Mouse (Mus musculus) ES-E14 (cell line): Measurements from ENCODE around the gene BC030500. TPM values are rescaled to one million over a fixed set of nuclear protein-coding genes. Genes with fewer than 3 reads are reported as not detected.

Experiments
- DNase-seq: peaks from one replicate; pipeline ENCODE4 v3.0.0-alpha.2; 2013; ENCODE audit warnings: low read depth, low spot score
- H3K27ac ChIP-seq: 2 replicates; pipeline ENCODE4 v1.5.1; 2012; ENCODE audit warnings: low read depth, mild to moderate bottlenecking, low read length, moderate library complexity, mixed read lengths; ENCODE audit not compliant: poor library complexity, insufficient read depth, severe bottlenecking
- H3K36me3 ChIP-seq: 2 replicates; pipeline ENCODE4 v1.6.1; 2012; ENCODE audit warnings: mild to moderate bottlenecking, low read length, moderate library complexity, mixed read lengths; ENCODE audit not compliant: control insufficient read depth, poor library complexity, insufficient read depth, severe bottlenecking
- H3K4me1 ChIP-seq, 2 experiments: fragments of 150-350 bp in 1 of 2; sonication (generic) in 1 of 2; 2 replicates each; pipeline ENCODE4 v1.6.1; 2012; ENCODE audit warnings: low read length in 2 of 2, mild to moderate bottlenecking in 1 of 2, mixed read lengths in 1 of 2; ENCODE audit not compliant: control insufficient read depth in 2 of 2, insufficient read depth in 2 of 2, poor library complexity in 1 of 2
- H3K4me3 ChIP-seq, 2 experiments: fragments of 150-350 bp in 1 of 2; sonication (generic) in 1 of 2; 2 replicates each; pipeline ENCODE4 v1.5.1; 2012; ENCODE audit warnings: low read length in 2 of 2, low read depth in 1 of 2, mild to moderate bottlenecking in 1 of 2, mixed read lengths in 1 of 2; ENCODE audit not compliant: insufficient read depth in 1 of 2, poor library complexity in 1 of 2, severe bottlenecking in 1 of 2
- H3K9ac ChIP-seq: 2 replicates; pipeline ENCODE4 v1.6.1; 2012; ENCODE audit warnings: low read depth, mild to moderate bottlenecking, low read length, mixed read lengths; ENCODE audit not compliant: poor library complexity, insufficient read depth, severe bottlenecking
- H3K9me3 ChIP-seq: fragments of 150-350 bp; sonication (generic); 2 replicates; pipeline ENCODE4 v1.6.1; 2012; ENCODE audit warnings: low read depth, mild to moderate bottlenecking, low read length; ENCODE audit not compliant: control insufficient read depth, insufficient read depth
- CHD2 ChIP-seq: IDR thresholded peaks from 2 replicates; pipeline ENCODE4 v1.6.1; 2014; ENCODE audit warnings: mild to moderate bottlenecking, low read depth, low read length, inconsistent platforms
- HCFC1 ChIP-seq: IDR thresholded peaks from 2 replicates; pipeline ENCODE4 v1.6.1; 2012; ENCODE audit warnings: low read length, inconsistent platforms, borderline replicate concordance; ENCODE audit not compliant: insufficient read depth
- MAFK ChIP-seq: IDR thresholded peaks from 2 replicates; pipeline ENCODE4 v1.6.1; 2014; ENCODE audit warnings: mild to moderate bottlenecking, low read depth, low read length, inconsistent platforms; ENCODE audit not compliant: insufficient read depth
- ZC3H11A ChIP-seq: IDR thresholded peaks from 2 replicates; pipeline ENCODE4 v1.6.1; 2012; ENCODE audit warnings: low read depth, mild to moderate bottlenecking, inconsistent platforms, low read length, borderline replicate concordance
- ZNF384 ChIP-seq: IDR thresholded peaks from 2 replicates; pipeline ENCODE4 v1.6.1; 2012; ENCODE audit warnings: low read depth, low read length, inconsistent platforms
- in situ Hi-C, 2 experiments: fragments of 600-800 bp; cut with MboI; formaldehyde crosslinking; loops; one replicate each; pipeline ENCODE4 v1.15.1; 2025; ENCODE audit warnings: low sequenced_read_pairs in 2 of 2, inconsistent platforms in 1 of 2; ENCODE audit not compliant: unreplicated experiment in 2 of 2
- total RNA-seq: library from RNA; depleted of rRNA; stranded (reverse); fragments of 300-350 nt; gene quantifications from 2 replicates; pipeline ENCODE4 v1.2.3, GENCODE M21; 2012

Gene BC030500
- total RNA-seq, 1 experiment, result not detected

- Histone ChIP-seq H3K4me3 (peak within 1 kb of the TSS; percentile 45 to 48), H3K4me1 (no peaks in the 10 kb centered on the region), H3K9me3 (no peaks in the 10 kb centered on the region), H3K36me3 (no peaks in the 10 kb centered on the region), H3K27ac (no peak within 1 kb of the TSS), H3K9ac (no peak within 1 kb of the TSS)
- TF ChIP-seq HCFC1 (no peak), MAFK (no peak), ZC3H11A (no peak), CHD2 (no peak), ZNF384 (no peak)
- in situ Hi-C loops, result no loop called here
- DNase-seq, result peak; percentile 17
These were observed 763 bp downstream of the BC030500 start, which contains the start of gene Galntl6 for GRCm38 (mm10) chr8:58912196-58912839. Gene Galntl6, minus strand, starts transcription at chr8:58912640.

DNA sequence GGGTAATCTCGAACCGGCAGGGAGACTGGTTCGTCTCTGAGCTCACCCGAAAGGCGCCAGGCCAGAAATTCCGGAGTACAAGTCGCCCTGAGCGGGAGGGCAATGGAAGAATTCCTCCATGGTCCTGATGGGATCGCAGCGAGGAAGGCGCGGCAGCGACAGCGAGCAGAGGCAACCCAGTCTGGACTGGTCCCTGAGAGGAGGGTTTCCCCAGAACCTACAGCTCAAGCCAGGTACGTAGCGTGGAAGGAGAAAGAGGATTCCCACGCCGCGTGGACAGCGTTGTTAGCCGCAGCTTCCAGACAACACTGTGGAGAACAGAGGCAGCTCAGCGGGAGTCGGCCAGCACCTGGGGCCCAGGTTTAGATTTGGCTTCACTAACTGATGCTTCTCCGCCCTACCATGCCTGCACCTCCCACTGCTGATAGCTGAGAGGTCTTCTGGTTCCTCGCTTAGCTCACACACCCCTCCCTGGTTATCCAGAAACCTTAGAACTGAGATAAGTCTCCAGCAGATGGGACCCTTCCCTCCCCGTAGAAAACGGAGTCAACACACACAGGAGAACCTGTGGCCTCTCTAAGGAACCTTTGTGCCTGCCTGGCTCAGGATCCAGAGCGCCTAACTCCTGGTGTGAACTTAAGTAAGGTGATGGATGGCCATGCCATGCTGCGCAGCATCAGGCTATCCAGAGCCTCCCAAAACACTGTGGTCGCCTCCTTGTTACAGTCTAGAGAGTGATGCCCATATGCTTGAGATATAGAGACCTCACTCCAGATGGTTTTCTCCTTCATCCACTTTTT, 1.5 kb downstream of the BC030500 start:
- Histone ChIP-seq H3K4me1 (no peaks in the 10 kb centered on the region), H3K9ac (no peak overlapping the region), H3K4me3 (peak overlapping the region; percentile 45 to 48), H3K36me3 (no peaks in the 10 kb centered on the region), H3K27ac (no peak overlapping the region), H3K9me3 (no peaks in the 10 kb centered on the region)
- no peak for TF ChIP-seq ZNF384
- TF ChIP-seq ZC3H11A, result no peak
- no peak for TF ChIP-seq CHD2
- no peak for TF ChIP-seq HCFC1
- TF ChIP-seq MAFK, result no peak
- peak; percentile 8 for DNase-seq
- in situ Hi-C loops, result no loop called here

DNA sequence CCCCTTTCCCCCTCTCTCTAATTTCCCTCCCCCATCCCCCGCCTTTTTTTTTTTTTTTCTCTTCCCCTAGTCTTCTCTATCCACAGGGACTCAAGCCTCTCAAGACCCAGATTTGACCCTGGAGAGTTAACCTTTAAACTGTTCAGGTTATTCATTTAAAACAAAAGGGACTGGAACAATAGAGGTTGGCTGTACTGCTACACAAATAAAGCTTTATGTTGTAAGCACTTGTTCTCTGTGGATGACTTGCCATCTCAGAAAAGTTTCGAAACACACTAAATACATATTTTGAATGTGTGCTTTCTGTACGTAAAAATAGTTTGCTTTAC, 2.0 kb downstream of the BC030500 start:
- H3K9ac ChIP-seq, result no peak overlapping the region
- H3K9me3 ChIP-seq, result no peaks in the 10 kb centered on the region
- no peak for DNase-seq
- no peak for TF ChIP-seq MAFK
- TF ChIP-seq CHD2, result no peak
- 0 out of 2 replicates have a peak, but pooled peaks have one; percentile 44 for TF ChIP-seq ZNF384
- H3K36me3 ChIP-seq, result no peaks in the 10 kb centered on the region
- H3K4me3 ChIP-seq, result no peak overlapping the region
- in situ Hi-C loops, result no loop called here
- no peak overlapping the region for H3K27ac ChIP-seq
- H3K4me1 ChIP-seq, result no peaks in the 10 kb centered on the region

DNA sequence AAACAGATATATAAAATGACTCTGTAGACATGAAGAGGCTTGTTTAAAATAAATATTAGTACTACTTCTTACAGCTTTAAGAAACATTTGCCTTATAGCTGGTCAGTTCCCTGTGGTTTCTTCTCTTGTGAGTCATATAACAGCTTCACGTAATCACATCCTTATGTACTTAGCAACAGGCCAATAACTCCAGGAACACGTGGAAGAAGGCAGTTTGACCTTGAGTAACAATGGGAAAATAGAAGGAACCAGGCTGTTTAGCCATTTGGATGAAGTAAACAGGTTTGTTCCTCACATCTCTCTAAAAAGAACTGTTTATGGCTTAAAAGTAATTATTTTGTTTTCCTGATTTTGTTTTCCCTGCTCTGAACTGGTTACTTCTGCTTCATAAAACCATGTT, 3.6 kb downstream of the BC030500 start:
- Histone ChIP-seq H3K9me3 (no peaks in the 10 kb centered on the region), H3K36me3 (no peaks in the 10 kb centered on the region), H3K4me1 (no peaks in the 10 kb centered on the region), H3K4me3 (no peak overlapping the region), H3K27ac (no peak overlapping the region), H3K9ac (no peak overlapping the region)
- DNase-seq, result no peak
- in situ Hi-C loops, result no loop called here
- TF ChIP-seq ZC3H11A, result no peak
- TF ChIP-seq ZNF384, result no peak
- no peak for TF ChIP-seq CHD2
- no peak for TF ChIP-seq MAFK
- TF ChIP-seq HCFC1, result no peak
